Mouse (Mus musculus): Measurements from ENCODE around the gene Lrp3. TPM values are rescaled to one million over a fixed set of nuclear protein-coding genes. Genes with fewer than 3 reads are reported as not detected.

The Lrp3 gene
- polyA plus RNA-seq, 1 experiment = 10.1 TPM

DNA sequence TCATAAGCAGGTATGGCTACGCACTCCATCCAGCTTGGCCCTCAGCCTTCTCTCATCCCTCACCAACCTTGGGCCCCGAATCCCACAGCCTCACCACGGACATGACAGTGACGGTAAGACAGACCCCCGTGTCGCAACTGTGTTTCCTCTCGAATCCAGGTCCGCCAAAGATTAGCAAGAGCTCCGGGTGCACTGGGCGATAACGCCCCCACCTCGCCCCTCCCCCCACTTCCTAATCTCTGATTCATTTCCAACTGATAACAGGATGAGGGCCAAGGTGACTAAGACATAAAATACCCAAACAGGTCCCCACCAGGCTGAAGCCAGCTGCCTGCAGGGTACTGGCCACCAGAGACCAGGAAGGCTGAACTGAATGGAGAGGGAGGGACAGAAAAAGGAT is 60.8 kb downstream of the Lrp3 start:
- WGBS = 54% methylated on average over 12 of the region's 12 CpGs
- Histone ChIP-seq H3K4me1 (ENCODE audit: control insufficient read depth, insufficient read depth, low read length) (0 out of 2 replicates have a peak, but pooled peaks cover 2% of the 10 kb centered on the region), H3K4me3 (replicated peaks; ENCODE audit: extremely low read depth, low read depth, low read length) (no peak overlapping the region)
- no peak for DNase-seq
- TF ChIP-seq POLR2A (IDR thresholded peaks at IDR 0.05; ENCODE audit: borderline replicate concordance, extremely low read depth, low read depth, low read length) (no peak), CTCF (IDR thresholded peaks at IDR 0.05; ENCODE audit: insufficient read depth, low read length) (no peak)

DNA sequence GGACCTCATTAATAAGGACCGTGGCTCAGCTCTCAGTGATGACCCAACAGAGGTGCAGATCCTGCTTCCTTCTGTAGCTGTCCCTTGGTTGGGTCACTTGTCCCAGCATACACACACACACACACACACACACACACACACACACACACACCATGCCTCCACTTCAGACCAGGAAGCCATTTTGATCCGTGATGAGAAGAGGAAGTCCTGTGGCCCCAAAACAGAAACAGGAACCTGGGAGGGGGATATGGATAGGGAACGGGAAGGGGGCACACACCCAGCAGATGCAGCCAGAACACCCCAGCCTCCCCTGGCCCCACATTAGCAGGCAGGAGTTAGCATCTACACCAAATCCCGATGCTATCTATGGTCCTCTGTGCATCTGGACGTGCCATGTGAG is 64.4 kb downstream of the Lrp3 start:
- WGBS = 59% methylated on average over 5 of the region's 5 CpGs
- no peaks in the 10 kb centered on the region; the same call in 1 of the 2 replicates for H3K4me1 ChIP-seq (ENCODE audit: control insufficient read depth, insufficient read depth, low read length)
- no peak for DNase-seq
- H3K4me3 ChIP-seq (replicated peaks; ENCODE audit: extremely low read depth, low read depth, low read length) = no peak overlapping the region
- no peak for TF ChIP-seq CTCF (IDR thresholded peaks at IDR 0.05; ENCODE audit: insufficient read depth, low read length)

Other genes starting within 250 kb of the Lrp3 start
- 10.3 and 13.5 TPM in 2 replicates for gene Cebpg, start 158.9 kb downstream of the Lrp3 start, polyA plus RNA-seq (2012; rRNA removed)
- gene Cebpa, start 96.2 kb downstream of the Lrp3 start, polyA plus RNA-seq (2012; rRNA removed) = 148 and 282 TPM in 2 replicates
- gene Slc7a10, start 29.1 kb downstream of the Lrp3 start, polyA plus RNA-seq (2012; rRNA removed) = 81.4 and 82.4 TPM in 2 replicates
- gene Gpatch1, start 102.9 kb upstream of the Lrp3 start, polyA plus RNA-seq (2012; rRNA removed) = 4.9 and 5.7 TPM in 2 replicates
- 7.5 and 11.0 TPM in 2 replicates for gene Rhpn2, start 118.7 kb upstream of the Lrp3 start, polyA plus RNA-seq (2012; rRNA removed)
- 2.7 and 4.0 TPM in 2 replicates for gene Faap24, start 181.3 kb upstream of the Lrp3 start, polyA plus RNA-seq (2012; rRNA removed)
- 9.0 and 15.6 TPM in 2 replicates for gene Cep89, start 181.5 kb upstream of the Lrp3 start, polyA plus RNA-seq (2012; rRNA removed)
- gene Slc7a9, start 233.3 kb upstream of the Lrp3 start, polyA plus RNA-seq (2012; rRNA removed) = 0.06 TPM in 1 of 2 replicates, not detected in the other